Mouse (Mus musculus) thymus, adult 2 months (tissue): ENCODE measurements around the gene Sorcs1.

Source experiments
- CTCF ChIP-seq: fragments of 200-500 bp; IDR thresholded peaks from 2 replicates; pipeline ENCODE4 v1.5.1; 2012; ENCODE audit warnings: mild to moderate bottlenecking, control low read depth, low read length, moderate library complexity, borderline replicate concordance; ENCODE audit not compliant: control insufficient read depth, poor library complexity, insufficient read depth; ENCODE audit errors: extremely low read depth
- POLR2A ChIP-seq: fragments of 200-500 bp; IDR thresholded peaks from 2 replicates; pipeline ENCODE4 v1.6.1; 2012; ENCODE audit warnings: mild to moderate bottlenecking, low read length, control low read depth, moderate library complexity; ENCODE audit not compliant: control insufficient read depth, poor library complexity, insufficient read depth; ENCODE audit errors: extremely low read depth

GRCm38 (mm10) chr19:50366446-50366845 is 312.0 kb downstream of the Sorcs1 start:
- TF ChIP-seq CTCF (no peak), POLR2A (no peak)
